Mouse (Mus musculus): ENCODE measurements around the gene Brat1.

DNA sequence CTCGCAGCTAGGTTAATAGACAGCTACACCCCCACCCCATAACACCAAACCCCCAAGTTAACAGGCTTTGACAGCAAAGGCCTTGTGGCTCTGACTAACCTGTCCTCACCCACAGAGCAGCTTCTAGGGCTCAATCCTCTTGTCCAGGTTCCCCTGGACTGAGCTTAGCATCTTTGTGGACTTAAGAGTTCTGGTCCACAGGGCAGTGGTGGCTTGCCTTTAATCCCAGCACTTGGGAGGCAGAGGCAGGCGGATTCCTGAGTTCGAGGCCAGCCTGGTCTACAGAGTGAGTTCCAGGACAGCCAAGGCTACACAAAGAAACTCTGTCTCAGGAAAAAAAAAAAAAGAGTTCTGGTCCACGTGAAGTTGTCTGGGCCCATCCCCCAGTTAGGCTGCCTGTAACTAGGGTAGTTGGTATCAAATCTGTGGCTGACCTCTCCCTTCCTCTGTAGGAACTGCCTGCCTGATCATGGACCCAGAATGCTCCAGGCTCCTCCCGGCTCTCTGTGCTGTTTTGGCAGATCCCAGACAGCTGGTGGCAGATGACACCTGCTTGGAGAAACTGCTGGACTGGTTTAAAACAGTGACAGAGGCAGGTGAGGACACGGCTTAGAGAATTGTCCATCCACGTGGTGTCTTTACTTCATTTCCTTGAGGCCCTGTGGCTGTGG lies 825 bp downstream of the Brat1 start:
- TF ChIP-seq POLR2A (IDR thresholded peaks at IDR 0.05; ENCODE audit: low read depth, low read length) (no peak), CTCF (IDR thresholded peaks at IDR 0.05; ENCODE audit: extremely low read depth, insufficient read length, insufficient replicate concordance, low read depth, low read length) (no peak)
